Mouse (Mus musculus): ENCODE measurements at regions not wholly inside any gene's neighbourhood (a gene's known extent, or its start where the extent isn't known, plus 50 kb on each side); places are given as distances from the start of the nearest gene placed in this dataset.
"Not testable (repeated sequence)": the region's sequence is repeated elsewhere in the genome, so short reads cannot be mapped to it uniquely, and the experiment has no call there.

GRCm38 (mm10) chr4:69410411-69410810 is 456.2 kb upstream of the Brinp1 start:
- DNase-seq = not testable (repeated sequence)

- DNase-seq = no peak
Measured at GRCm38 (mm10) chr4:69395451-69395850, 441.3 kb upstream of the Brinp1 start.

DNA sequence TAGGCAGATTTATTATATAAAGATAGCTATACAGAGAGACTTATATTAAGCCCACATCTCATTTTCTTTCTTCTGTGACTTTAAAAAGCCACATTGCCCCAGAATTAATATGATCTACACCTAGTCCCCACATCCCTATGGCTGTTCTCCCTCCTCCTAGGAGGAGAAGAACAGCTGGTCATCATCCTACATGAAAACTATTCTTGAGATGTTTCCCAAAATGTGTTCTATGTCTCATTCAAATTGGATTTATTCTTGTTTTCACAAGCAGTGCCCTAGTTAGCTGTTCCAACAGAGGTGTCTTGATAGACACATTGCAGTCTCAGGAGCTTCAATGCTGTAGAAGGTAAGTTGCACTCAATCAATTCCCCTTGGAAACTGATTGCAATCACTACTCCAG is 429.1 kb upstream of the Brinp1 start:
- DNase-seq = no peak

- no peak for DNase-seq
Measured at GRCm38 (mm10) chr4:69346979-69347465, 392.8 kb upstream of the Brinp1 start.

DNA sequence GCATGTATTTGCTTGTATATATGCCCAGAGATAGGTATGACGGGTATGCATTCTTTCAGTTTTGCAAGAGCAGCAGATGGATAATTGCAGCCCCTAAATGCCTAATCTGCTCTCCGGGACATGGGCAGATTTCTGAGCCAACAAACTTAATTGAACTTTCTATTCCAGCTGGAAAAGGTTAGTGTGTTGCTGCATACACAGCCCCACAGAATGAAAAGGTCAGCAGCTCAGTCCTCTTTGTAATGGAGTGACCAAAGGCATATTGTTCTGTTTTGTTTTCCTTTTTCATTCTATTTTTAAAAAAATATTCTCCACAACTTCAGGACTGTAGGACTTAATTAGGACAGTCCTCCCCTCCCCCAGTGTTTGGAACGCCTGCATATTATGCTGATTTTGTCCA is 373.4 kb upstream of the Brinp1 start:
- no peak for DNase-seq
